Mouse (Mus musculus) midbrain, embryonic 11.5 days (tissue): ENCODE results near the gene Abcf1. TPM values are rescaled to one million over a fixed set of nuclear protein-coding genes. Genes with fewer than 3 reads are reported as not detected.

Experiments used
- ATAC-seq: fragments of 200-750 bp; cut with Nextera tagmentation; 2 replicates; pipeline ENCODE4 v1.8.0; 2017; ENCODE audit warnings: moderate TSS enrichment, moderate library complexity; ENCODE audit not compliant: low FRiP score
- DNase-seq: peaks from one replicate; pipeline ENCODE4 v3.0.0; 2015; ENCODE audit warnings: low spot score; ENCODE audit errors: missing footprints
- H3K27ac ChIP-seq: fragments of 300-500 bp; sonication (generic); 2 replicates; pipeline ENCODE4 v1.5.1; 2014; ENCODE audit warnings: low read depth, low read length
- H3K27me3 ChIP-seq: fragments of 300-500 bp; sonication (generic); 2 replicates; pipeline ENCODE4 v1.6.1; 2014; ENCODE audit warnings: mild to moderate bottlenecking, low read length, moderate library complexity, mixed read lengths; ENCODE audit not compliant: control insufficient read depth, insufficient read depth
- H3K36me3 ChIP-seq: fragments of 300-500 bp; sonication (generic); 2 replicates; pipeline ENCODE4 v1.6.1; 2014; ENCODE audit warnings: mild to moderate bottlenecking, low read length, moderate library complexity, mixed read lengths; ENCODE audit not compliant: control insufficient read depth, insufficient read depth
- H3K4me1 ChIP-seq: fragments of 300-500 bp; sonication (generic); 2 replicates; pipeline ENCODE4 v1.6.1; 2014; ENCODE audit warnings: low read length; ENCODE audit not compliant: control insufficient read depth, insufficient read depth
- H3K4me2 ChIP-seq: fragments of 300-500 bp; sonication (generic); 2 replicates; pipeline ENCODE4 v1.6.1; 2014; ENCODE audit warnings: mild to moderate bottlenecking, moderate library complexity
- H3K4me3 ChIP-seq: fragments of 300-500 bp; sonication (generic); 2 replicates; pipeline ENCODE4 v1.5.1; 2014; ENCODE audit warnings: low read depth, low read length
- H3K9ac ChIP-seq: fragments of 300-500 bp; sonication (generic); 2 replicates; pipeline ENCODE4 v1.6.1; 2014; ENCODE audit warnings: low read length
- H3K9me3 ChIP-seq: fragments of 300-500 bp; sonication (generic); 2 replicates; pipeline ENCODE4 v1.6.1; 2016; ENCODE audit warnings: low read length; ENCODE audit not compliant: control insufficient read depth
- WGBS: fragments of 180-500 bp; shearing (Covaris S2); extraction: QIAGEN DNeasy Blood & Tissue Kit; methylation state at CpG from one replicate; pipeline ENCODE4 v1.1.7; 2014; 5-methylcytosine and 5-hydroxymethylcytosine counted together
- polyA plus RNA-seq: library from polyadenylated mRNA; unstranded; fragments of >200 nt; fragmentation: Nextera tagmentation; extraction: Ambion mirVana; gene quantifications from 2 replicates; pipeline ENCODE4 v1.2.1, GENCODE M21; 2014

Abcf1 gene
- polyA plus RNA-seq, 1 experiment from 2014 or later, result 119 TPM

- Histone ChIP-seq H3K36me3 (peaks cover 3% of the 10 kb centered on the region; the same call in 1 of the 2 replicates), H3K4me2 (peak overlapping the region; percentile 85), H3K27ac (peak overlapping the region; percentile 87), H3K4me3 (peak overlapping the region; percentile 77), H3K9me3 (no peaks in the 10 kb centered on the region), H3K4me1 (peaks cover 21% of the 10 kb centered on the region), H3K27me3 (no peaks in the 10 kb centered on the region), H3K9ac (peak overlapping the region; percentile 99)
- under 1% methylated on average over 11 of the region's 11 CpGs for WGBS
- ATAC-seq, result no peak
- DNase-seq, result peak; percentile 95
Measured at GRCm38 (mm10) chr17:35918276-35919059, 51.1 kb downstream of the Abcf1 start.

DNA sequence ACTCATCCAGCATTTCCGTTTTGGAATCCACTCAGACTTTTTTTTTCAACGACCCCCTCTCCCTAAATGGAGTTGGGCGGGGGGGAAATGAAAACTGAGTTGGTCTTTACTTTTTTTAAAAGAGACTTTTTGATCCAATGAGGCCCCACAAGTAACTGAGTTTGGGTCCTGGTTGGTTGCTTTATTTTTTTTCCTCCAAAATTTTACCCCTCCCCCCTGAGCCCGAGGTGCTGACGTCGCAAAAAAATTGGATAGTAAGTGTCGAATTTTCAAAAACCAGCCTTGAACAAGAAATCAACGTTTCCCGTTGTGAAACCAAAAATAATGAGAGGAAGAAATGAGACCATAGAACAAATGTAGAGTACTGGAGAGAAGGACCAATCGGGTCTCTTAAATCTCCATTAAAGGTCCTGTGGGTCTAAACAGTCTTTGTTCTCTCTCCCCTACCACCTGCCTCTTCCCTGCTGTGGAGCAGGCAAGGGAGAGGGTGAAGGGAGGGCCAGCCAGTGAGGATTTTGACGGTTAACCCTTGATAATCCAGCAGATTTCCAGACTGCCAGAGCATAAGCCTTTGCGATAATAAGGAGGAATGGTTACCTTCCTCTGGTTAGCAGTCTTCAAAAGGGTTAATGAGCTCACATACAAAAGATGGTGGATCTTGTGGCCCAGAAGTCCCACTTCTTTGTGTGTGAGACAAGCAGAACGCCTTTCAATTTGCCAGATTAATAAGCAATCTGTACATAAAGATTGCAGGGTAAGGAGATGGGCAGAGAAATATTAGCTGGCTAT is 51.9 kb downstream of the Abcf1 start:
- H3K9me3 ChIP-seq, result no peaks in the 10 kb centered on the region
- H3K9ac ChIP-seq, result peak overlapping the region; percentile 99
- WGBS, result under 1% methylated on average over 13 of the region's 13 CpGs
- H3K27me3 ChIP-seq, result no peaks in the 10 kb centered on the region
- H3K4me1 ChIP-seq, result peaks cover 21% of the 10 kb centered on the region
- H3K27ac ChIP-seq, result peak overlapping the region; percentile 87
- peaks cover 3% of the 10 kb centered on the region for H3K36me3 ChIP-seq
- DNase-seq (peak; percentile 97), ATAC-seq (peak; percentile 7; the same call in 1 of the 2 replicates)
- peak overlapping the region; percentile 77 for H3K4me3 ChIP-seq
- peak overlapping the region; percentile 85 for H3K4me2 ChIP-seq

GRCm38 (mm10) chr17:35917143-35917462 is 52.5 kb downstream of the Abcf1 start:
- Histone ChIP-seq H3K36me3 (peaks cover 3% of the 10 kb centered on the region), H3K4me2 (peak overlapping the region; percentile 85), H3K27me3 (no peaks in the 10 kb centered on the region), H3K9ac (peak overlapping the region; percentile 99), H3K27ac (peak overlapping the region; percentile 87), H3K4me1 (peaks cover 21% of the 10 kb centered on the region), H3K4me3 (peak overlapping the region; percentile 77), H3K9me3 (no peaks in the 10 kb centered on the region)
- 2% methylated on average over 8 of the region's 8 CpGs for WGBS
- no peak for DNase-seq
- ATAC-seq, result no peak

DNA sequence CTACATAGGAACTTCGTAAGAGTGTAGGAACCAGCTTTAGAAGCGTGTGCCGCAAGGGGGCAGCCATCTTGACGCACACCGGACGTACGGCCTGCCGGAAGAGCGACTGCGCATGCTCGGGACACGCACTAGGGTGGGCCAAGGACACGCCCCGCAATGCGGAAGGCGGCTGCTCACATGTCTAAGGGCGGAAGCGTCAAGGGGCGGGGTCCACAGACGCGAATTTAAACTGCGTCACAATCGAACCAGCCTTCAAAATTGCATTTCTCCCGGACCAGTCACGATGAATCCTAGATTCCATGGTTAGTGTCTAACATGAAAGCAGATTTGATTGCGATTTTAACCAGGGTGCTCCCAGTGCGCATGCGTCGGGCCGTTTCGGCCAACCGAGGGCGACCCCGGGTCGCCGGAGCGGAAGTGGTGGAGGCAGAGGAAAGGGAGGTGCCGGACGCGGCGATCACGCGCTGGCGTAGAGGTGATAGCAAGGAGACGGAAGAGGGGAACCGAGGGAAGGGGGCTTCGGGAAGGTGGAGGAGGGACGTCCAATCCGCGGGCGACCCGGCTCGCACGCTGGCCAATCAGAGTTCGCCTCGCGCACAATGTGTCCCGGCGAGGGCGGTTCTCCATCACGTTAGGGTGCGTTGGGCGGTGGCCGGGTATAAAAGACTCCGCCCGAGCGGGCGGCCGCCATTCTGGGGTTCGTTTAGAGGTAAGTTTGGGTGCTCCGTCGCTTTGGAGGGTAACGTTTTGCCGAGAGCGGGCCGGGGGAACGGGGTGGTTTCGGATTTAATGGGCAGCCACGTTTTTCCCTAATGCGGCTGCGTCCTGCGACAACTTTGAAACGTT is 53.0 kb downstream of the Abcf1 start, which contains the start of the genes Mrps18b and Ppp1r10:
TSS of gene Mrps18b (minus strand) at position 93 of the 846 bp plus-strand sequence.
TSS of gene Ppp1r10 (plus strand) at position 138 of the 846 bp plus-strand sequence.
- WGBS, result under 1% methylated on average over 83 of the region's 83 CpGs
- peak within 1 kb of the TSS; percentile 85 for H3K4me2 ChIP-seq
- peak within 1 kb of the TSS; percentile 99 for H3K9ac ChIP-seq
- H3K27me3 ChIP-seq, result no peaks in the 10 kb centered on the region
- peaks cover 21% of the 10 kb centered on the region for H3K4me1 ChIP-seq
- peaks cover 3% of the 10 kb centered on the region for H3K36me3 ChIP-seq
- H3K27ac ChIP-seq, result peak within 1 kb of the TSS; percentile 87
- no peaks in the 10 kb centered on the region for H3K9me3 ChIP-seq
- ATAC-seq (peak; percentile 92), DNase-seq (peak; percentile 99)
- peak within 1 kb of the TSS; percentile 77 for H3K4me3 ChIP-seq

DNA sequence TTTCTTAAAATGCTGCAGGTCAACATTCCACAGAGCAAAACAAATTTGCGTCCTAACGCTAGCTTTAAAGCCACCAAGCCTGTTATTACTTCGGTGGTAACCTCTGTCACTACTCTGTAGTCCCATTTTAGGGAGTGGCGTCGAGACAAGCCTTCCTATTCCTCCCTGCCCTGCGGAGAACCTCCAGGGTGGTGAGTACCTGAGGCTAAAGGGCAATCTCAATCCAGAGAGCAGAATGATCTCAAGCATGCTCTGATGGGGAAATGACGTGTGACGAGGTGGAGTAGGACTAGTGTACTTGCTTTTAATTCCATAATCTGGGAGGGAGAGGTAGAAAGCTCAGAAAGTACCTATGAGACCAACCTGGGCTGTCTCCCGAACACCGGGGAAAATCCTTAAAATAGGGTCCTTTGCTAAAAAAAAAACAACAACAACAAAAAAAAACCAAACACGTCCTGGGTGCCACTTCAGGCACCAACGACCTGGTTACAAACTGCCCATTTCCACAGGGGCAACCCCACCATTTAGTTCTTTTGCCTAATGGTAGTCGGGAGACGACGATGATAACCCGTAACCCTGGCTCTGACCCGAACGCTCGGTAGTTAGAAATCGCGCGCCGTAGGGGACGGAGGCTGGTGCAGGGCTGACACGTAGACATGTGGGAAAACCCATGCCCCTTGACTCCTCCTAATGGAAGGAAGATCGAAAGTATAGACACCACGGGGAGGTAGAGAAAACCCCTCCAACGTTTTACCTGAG is 53.8 kb downstream of the Abcf1 start:
- H3K27me3 ChIP-seq, result no peaks in the 10 kb centered on the region
- peak overlapping the region; percentile 84 for H3K4me2 ChIP-seq
- peaks cover 19% of the 10 kb centered on the region for H3K4me1 ChIP-seq
- DNase-seq (no peak), ATAC-seq (no peak; the same call in 1 of the 2 replicates)
- H3K36me3 ChIP-seq, result peaks cover 3% of the 10 kb centered on the region
- peak overlapping the region; percentile 99 for H3K9ac ChIP-seq
- WGBS, result 3% methylated on average over 28 of the region's 28 CpGs
- no peaks in the 10 kb centered on the region for H3K9me3 ChIP-seq
- peak overlapping the region; percentile 77 for H3K4me3 ChIP-seq
- peak overlapping the region; percentile 60; the same call in 1 of the 2 replicates for H3K27ac ChIP-seq

GRCm38 (mm10) chr17:35914975-35915374 is 54.6 kb downstream of the Abcf1 start:
- DNase-seq (no peak), ATAC-seq (no peak)
- Histone ChIP-seq H3K9ac (no peak overlapping the region), H3K4me1 (peaks cover 14% of the 10 kb centered on the region), H3K27ac (no peak overlapping the region), H3K27me3 (no peaks in the 10 kb centered on the region), H3K36me3 (peaks cover 3% of the 10 kb centered on the region), H3K4me2 (peak overlapping the region; percentile 84; the same call in 1 of the 2 replicates), H3K9me3 (no peaks in the 10 kb centered on the region), H3K4me3 (no peak overlapping the region)
- WGBS, result 83% methylated on average over 6 of the region's 6 CpGs

- ATAC-seq, result peak; percentile 95
- Histone ChIP-seq H3K4me2 (peak within 1 kb of the TSS; percentile 96), H3K36me3 (peaks cover 15% of the 10 kb centered on the region)
Measured at GRCm38 (mm10) chr17:35909919-35910369, 59.6 kb downstream of the Abcf1 start, which contains the start of gene Atat1. Atat1 (minus strand) TSS chr17:35910075.

More at GRCm38 (mm10) chr17:35909919-35910369, 59.6 kb downstream of the Abcf1 start, which contains the start of gene Atat1:
- Histone ChIP-seq H3K9me3 (no peaks in the 10 kb centered on the region), H3K27me3 (no peaks in the 10 kb centered on the region), H3K4me3 (peak within 1 kb of the TSS; percentile 62), H3K9ac (peak within 1 kb of the TSS; percentile 75), H3K27ac (peak within 1 kb of the TSS; percentile 57), H3K4me1 (peaks cover 13% of the 10 kb centered on the region)
- 4% methylated on average over 25 of the region's 25 CpGs for WGBS
- DNase-seq, result peak; percentile 100
